Mouse (Mus musculus) CH12F3 (cell line): ENCODE measurements around the gene C1qtnf4.
"Not testable (repeated sequence)": the region's sequence is repeated elsewhere in the genome, so short reads cannot be mapped to it uniquely, and the experiment has no call there.

Source experiments
- in situ Hi-C: fragments of 300-500 bp; cut with MboI; formaldehyde crosslinking; loops from 2 replicates; pipeline ENCODE4 v1.14.3; 2020; ENCODE audit warnings: low sequenced_read_pairs

The C1qtnf4 gene

DNA sequence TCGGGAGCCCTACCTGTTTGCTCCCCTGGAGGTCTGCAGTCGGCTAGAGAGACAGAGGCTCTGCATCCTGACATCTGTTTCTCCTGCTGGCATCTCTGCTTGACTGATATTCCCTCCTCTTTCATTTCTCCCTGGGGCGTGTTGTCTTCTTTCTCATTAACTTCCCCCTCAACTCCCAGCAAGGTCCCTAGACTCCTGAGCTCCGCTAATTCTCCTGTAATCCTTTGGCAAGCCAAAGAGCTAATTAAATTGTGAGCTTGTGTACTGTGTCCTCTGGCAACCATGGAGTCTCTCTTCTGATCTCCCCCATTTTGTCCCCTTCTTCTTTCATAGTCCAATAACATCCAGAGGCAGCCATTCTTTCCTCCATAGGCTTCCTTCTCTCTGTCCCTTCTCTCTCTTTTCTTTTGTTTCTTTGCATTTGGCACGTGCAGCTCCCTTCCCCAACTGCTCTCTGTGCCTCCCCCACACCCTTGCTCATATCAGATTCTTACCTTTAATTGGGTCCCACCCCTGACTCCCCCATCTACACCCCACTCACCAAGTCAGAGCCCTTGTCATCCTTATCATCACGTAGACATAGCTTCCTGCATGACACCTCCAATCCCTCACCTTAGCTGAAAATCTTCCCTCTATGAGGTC lies 5.4 kb upstream of the C1qtnf4 start:
- in situ Hi-C loops: no loop called here

DNA sequence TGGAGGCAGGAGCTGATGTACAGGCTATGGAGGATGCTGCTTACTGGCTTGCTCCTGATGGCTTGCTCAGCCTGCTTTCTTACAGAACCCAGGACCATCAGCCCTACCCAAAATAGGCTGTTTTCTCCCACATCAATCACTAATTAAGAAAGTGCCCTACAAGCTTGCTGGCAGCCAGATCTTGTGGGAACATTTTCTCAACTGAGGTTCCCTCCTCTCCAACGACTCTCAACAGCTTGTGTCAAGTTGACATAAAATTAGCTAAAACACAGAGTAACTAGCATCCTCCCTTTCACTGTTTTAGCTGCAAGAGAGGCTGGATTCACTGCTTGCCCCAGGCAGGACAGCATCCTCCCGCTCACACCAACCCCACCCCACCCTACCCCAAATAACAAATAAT lies 3.8 kb upstream of the C1qtnf4 start:
- in situ Hi-C loops: no loop called here

DNA sequence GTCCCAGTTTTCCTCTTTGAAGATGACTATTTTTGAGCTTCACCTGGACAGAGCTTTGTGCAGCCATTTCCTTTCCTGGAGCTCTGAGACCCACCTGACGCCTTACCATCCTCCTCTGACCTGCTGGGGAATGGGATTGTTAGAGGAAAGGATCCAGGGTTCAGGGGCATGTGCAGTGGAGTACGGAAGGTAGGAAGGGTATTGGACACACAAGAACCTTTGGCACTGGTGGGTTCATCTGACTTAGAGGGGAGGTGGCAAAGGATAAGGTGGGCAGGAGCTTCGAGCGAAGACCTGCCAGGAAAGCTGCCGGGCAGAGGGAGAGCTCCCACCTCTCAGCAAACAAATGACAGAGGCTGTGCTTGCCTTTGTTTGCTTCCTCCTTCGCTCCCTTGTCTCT lies 776 bp downstream of the C1qtnf4 start:
- in situ Hi-C loops: no loop called here

- in situ Hi-C loops: no loop called here
Observed at GRCm38 (mm10) chr2:90887627-90888026, 2.0 kb downstream of the C1qtnf4 start.

DNA sequence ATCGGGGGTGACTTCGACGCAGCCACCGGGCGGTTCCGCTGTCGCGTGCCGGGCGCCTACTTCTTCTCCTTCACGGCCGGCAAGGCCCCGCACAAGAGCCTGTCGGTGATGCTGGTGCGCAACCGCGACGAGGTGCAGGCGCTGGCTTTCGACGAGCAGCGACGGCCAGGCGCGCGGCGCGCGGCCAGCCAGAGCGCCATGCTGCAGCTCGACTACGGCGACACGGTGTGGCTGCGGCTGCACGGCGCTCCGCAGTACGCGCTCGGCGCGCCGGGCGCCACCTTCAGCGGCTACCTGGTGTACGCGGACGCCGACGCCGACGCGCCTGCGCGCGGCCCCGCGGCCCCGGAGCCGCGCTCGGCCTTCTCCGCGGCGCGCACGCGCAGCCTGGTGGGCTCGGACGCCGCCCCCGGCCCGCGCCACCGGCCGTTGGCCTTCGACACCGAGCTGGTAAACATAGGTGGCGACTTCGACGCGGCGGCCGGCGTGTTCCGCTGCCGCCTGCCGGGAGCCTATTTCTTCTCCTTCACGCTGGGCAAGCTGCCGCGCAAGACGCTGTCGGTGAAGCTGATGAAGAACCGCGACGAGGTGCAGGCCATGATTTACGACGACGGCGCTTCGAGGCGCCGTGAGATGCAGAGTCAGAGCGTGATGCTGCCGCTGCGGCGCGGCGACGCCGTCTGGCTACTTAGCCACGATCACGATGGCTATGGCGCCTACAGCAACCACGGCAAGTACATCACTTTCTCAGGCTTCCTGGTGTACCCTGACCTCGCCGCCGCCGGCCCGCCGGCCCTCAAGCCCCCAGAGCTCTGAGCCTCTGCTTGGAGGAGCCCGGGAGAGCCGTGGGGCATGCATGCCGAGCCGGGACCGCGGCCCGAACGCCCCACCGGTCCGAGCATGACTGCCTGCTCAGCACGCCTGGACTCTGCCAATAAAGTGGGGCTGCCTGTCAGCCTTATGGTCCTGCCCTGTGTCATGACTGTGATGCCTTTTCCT lies 4.2 kb downstream of the C1qtnf4 start:
- in situ Hi-C loops: no loop called here

DNA sequence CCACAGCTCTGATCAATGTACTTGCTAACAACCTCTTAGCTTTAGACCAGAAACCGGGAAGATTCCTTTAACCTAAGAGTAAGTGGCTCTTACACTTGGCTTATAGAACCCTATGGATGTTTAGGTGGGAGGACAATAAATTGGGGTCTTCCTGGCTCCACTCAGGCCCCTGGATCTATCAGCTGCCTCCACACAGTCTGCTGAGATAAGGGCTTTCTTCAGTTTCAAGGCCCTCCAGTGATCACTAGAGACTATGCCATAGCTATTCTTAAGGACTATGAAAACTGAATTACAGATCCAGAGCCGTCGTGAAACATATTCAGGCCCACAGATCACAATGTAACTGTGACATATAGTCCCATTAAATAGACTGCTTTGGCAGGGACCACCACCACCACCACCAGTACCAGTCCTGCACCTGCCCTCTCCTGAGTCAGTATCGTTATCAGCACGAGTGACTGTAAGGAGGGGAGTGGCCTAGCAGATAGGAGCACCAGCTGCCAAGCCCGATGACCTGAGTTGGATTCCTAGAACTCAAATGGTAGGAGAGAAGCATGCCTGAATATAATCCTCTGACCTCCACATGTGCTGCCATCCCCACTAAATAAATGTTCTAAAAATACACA lies 8.1 kb downstream of the C1qtnf4 start:
- in situ Hi-C loops: no loop called here

GRCm38 (mm10) chr2:90894299-90894677 lies 8.6 kb downstream of the C1qtnf4 start:
- in situ Hi-C loops: not testable (repeated sequence)

- in situ Hi-C loops: no loop called here
Observed at GRCm38 (mm10) chr2:90903398-90903797, 17.7 kb downstream of the C1qtnf4 start.

DNA sequence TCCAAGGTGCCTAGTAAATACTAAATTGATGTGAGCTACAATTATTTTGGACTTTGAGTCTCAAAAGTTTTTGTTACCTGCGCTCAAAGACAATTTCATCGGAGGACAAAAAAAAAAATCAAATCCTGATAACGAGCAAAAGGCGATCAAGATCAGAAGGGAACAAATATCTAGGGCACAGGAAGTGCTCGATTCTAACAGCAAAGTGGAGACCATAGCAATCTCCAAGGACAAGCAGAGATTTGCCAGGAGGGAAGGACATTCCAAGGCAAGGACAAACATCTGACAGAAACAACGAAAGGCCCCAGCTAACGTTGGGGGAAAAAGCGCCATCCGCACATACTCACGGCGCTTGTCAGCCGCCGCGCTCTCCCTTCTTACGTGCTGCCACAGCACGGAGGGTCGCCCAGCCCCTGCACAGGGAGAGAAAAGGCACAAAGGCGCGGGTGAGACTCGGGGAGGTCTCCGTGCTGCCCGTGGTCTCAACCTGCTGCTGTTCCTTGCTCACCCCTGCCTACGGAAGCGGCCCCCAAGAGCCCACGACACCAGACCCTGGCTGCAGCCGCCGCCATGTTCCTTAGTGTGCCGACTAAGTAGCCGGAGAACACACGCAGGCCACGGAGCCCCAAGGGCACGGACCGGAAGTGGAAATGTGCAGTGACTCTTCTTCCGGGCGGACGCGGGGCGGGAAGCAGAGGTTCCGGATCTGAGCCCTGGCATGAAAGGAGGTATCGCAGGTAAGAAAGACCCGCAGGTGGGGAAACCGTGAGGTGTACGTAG lies 18.6 kb downstream of the C1qtnf4 start, which contains the start of the genes Kbtbd4 and Ndufs3:
Gene Kbtbd4 (plus strand): TSS at position 665 of the 780 bp plus-strand sequence.
Gene Ndufs3 (minus strand): TSS at position 752 of the 780 bp plus-strand sequence.
- in situ Hi-C loops: no loop called here

DNA sequence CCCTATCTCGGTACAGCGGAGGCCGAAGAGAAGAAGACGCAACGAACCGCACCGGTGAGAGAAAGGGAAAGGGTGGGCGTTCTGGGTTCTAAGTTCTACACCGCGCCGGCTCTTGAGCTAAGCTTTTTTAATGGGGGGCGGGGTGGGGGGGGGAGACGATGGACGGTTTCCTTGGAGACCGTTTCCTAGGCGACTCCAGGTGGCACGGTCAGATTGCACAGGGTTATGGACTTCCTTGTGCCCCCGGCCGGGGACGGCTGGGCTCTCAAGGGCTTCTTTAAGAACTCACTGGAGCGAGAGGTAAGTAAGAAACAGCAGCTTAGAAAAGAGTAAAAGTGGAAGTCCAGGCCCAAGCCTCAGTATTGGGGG lies 19.2 kb downstream of the C1qtnf4 start:
- in situ Hi-C loops: no loop called here

DNA sequence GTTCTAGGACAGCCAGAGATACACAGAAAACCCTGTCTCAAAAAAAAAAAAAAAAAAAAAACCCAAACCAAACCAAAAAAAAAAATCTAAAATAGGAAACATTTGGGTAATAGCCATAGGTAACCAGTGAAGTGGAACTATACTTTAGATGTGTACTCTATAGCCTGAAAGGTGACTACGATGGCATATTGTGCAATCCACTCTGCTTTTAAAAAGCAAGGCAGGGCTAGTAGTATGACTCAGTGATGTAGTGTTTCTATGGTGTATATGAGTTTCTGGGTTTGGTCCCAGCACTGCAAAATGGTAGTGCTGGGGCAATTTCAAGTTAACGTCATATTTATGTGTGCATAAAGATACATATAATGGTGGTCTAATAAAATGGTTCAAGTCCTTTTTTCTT lies 21.1 kb downstream of the C1qtnf4 start:
- in situ Hi-C loops: no loop called here

DNA sequence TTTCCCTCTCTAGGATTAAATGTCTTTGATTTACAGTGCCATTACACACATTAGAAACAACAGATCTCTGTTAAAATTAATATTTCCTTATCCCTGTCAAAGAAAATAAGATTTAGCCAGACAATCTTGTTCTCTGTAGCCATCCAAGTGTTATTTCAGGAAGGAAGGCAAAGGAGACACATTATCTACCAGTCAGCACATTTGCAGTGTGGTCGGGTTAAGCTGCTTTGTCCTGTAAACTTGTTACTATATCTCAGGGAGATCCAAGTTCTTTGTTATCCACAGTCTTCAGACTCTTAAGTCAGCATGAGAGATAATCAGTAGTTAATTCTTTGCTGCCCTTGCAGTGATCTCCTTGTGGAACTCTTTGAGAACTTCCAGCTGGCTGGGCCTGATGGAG lies 25.2 kb downstream of the C1qtnf4 start:
- in situ Hi-C loops: no loop called here

GRCm38 (mm10) chr2:90911668-90912067 lies 26.0 kb downstream of the C1qtnf4 start:
- in situ Hi-C loops: no loop called here

- in situ Hi-C loops: no loop called here
Observed at GRCm38 (mm10) chr2:90913671-90914070, 28.0 kb downstream of the C1qtnf4 start.

DNA sequence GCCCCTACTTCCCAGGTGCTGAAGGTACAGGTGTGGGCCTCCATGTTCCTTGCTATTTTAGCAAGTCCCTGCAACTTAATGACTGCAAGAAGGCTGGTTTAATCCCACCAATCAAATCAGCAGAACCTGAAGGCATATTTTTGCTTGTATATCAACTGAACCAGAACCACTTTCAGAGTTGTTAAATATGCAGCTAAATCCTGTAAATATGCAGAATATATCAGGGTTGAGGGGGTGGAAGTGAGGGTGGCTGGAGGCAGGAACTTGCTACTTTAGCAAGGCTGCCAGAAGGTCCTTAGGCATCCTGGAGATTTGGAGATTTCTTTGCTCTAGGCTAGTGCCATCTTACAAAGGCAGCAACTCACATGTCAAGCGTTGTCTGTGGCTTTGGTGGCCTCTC lies 29.9 kb downstream of the C1qtnf4 start:
- in situ Hi-C loops: no loop called here

GRCm38 (mm10) chr2:90916560-90917232 lies 31.0 kb downstream of the C1qtnf4 start:
- in situ Hi-C loops: no loop called here

- in situ Hi-C loops: no loop called here
Observed at GRCm38 (mm10) chr2:90917233-90917998, 31.8 kb downstream of the C1qtnf4 start.

DNA sequence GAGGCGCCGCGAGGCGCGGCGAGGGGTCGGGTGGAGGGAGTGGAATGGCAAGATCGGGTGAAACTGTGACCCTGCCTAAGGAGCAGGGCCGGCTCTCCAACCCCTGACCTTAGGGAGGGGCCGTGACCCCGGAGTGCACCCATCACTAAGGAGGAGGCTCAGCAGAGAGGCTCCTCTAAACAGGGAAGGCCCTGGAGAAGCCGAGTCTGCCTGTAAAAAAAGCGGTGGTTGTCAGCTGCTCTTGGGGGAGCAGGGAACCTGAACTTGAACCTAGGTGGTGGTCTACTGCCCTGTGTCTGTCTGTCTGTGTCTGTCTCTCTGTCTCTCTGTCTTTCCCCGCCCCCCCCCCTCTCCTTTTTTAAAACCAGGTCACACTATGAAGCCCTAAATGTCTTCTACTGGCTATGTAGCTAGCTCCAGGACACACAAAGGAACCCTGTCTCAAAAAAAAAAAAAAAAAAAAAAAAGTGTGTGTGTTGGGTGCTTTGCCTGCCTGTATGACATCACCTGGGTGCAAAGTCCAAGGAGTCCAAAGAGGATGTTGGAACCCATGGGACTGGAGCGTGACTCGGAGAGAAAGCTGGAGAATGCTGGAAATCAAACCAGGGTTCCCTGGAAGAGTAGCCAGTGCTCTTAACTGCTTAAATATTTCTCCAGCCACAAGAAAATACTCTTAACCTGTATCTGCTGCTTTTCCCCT lies 32.5 kb downstream of the C1qtnf4 start:
- in situ Hi-C loops: no loop called here

- in situ Hi-C loops: no loop called here
Observed at GRCm38 (mm10) chr2:90921178-90921577, 35.5 kb downstream of the C1qtnf4 start.
